In genomic region chr19:48244036-48244435, GRCm38 (mm10) we compare ENCODE assay signal across 36 mouse cellular contexts. TPM values are rescaled to one million over a fixed set of nuclear protein-coding genes. Genes with fewer than 3 reads are reported as not detected.
"Had no signal": no experiment of that assay in that cellular context is flagged by ENCODE, and none has a peak within 500 bp of the region (broad histone marks: within the 10 kb centered on the region; RNA-seq: fewer than 3 reads in every experiment).

No protein-coding gene starts in this region.

- H3K27ac ChIP-seq: heart, embryonic 10.5 days; heart, embryonic 13.5 days; heart, embryonic 15.5 days; hindbrain, embryonic 10.5 days; hindbrain, embryonic 12.5 days; hindbrain, embryonic 13.5 days; hindbrain, embryonic 14.5 days; hindbrain, embryonic 15.5 days; hindbrain, postnatal 0 days; intestine, embryonic 15.5 days; kidney, embryonic 15.5 days; kidney, postnatal 0 days; layer of hippocampus, adult 2 months had no signal

- H3K4me3 ChIP-seq: heart, embryonic 10.5 days; heart, embryonic 12.5 days; heart, embryonic 13.5 days; heart, embryonic 15.5 days; hindbrain, embryonic 10.5 days; hindbrain, embryonic 12.5 days; hindbrain, embryonic 13.5 days; hindbrain, embryonic 15.5 days; intestine, embryonic 15.5 days; kidney, embryonic 15.5 days; layer of hippocampus, adult 2 months had no signal

- H3K9ac ChIP-seq: heart, embryonic 12.5 days; heart, embryonic 13.5 days; heart, embryonic 15.5 days; hindbrain, embryonic 12.5 days; hindbrain, embryonic 13.5 days; hindbrain, embryonic 14.5 days; hindbrain, embryonic 15.5 days; intestine, embryonic 15.5 days; kidney, embryonic 15.5 days had no signal

- DNase-seq: heart, postnatal 14 days; heart, postnatal 36 days; heart, postnatal 4 days; kidney, adult 11 months; kidney, adult 18-20 months; kidney, adult 2 months; kidney, adult 8-10 months; kidney, adult 9 months; kidney, postnatal 10 days; kidney, postnatal 14 days; kidney, postnatal 25 days; kidney, postnatal 36 days; kidney, postnatal 4 days; layer of hippocampus, adult 9-11 months; layer of hippocampus, postnatal 36 days had no signal

- H3K4me2 ChIP-seq: heart, embryonic 11.5 days; heart, embryonic 12.5 days; heart, embryonic 13.5 days; heart, embryonic 15.5 days; hindbrain, embryonic 12.5 days; hindbrain, embryonic 13.5 days; hindbrain, embryonic 14.5 days; hindbrain, embryonic 15.5 days; intestine, embryonic 15.5 days; kidney, embryonic 15.5 days had no signal

- H3K27me3 ChIP-seq: heart, embryonic 12.5 days; heart, embryonic 13.5 days; heart, embryonic 15.5 days; hindbrain, embryonic 15.5 days; intestine, embryonic 15.5 days; kidney, embryonic 15.5 days had no signal

- H3K9me3 ChIP-seq: heart, embryonic 10.5 days; heart, embryonic 12.5 days; heart, embryonic 13.5 days; heart, embryonic 15.5 days; hindbrain, embryonic 10.5 days; hindbrain, embryonic 12.5 days; hindbrain, embryonic 13.5 days; hindbrain, embryonic 15.5 days; intestine, embryonic 15.5 days; kidney, embryonic 15.5 days had no signal

- H3K36me3 ChIP-seq: heart, embryonic 10.5 days; heart, embryonic 12.5 days; heart, embryonic 13.5 days; heart, embryonic 15.5 days; hindbrain, embryonic 10.5 days; hindbrain, embryonic 12.5 days; hindbrain, embryonic 13.5 days; hindbrain, embryonic 15.5 days; intestine, embryonic 15.5 days; kidney, embryonic 15.5 days had no signal

- ATAC-seq: hindbrain, embryonic 16.5 days; hindbrain, postnatal 0 days; inflammation-experienced regulatory T-cells, adult 6 months; intestine, embryonic 15.5 days; intestine, embryonic 16.5 days; intestine, postnatal 0 days had no signal

- H3K4me1 ChIP-seq: heart, embryonic 10.5 days; heart, embryonic 12.5 days; heart, embryonic 13.5 days; heart, embryonic 15.5 days; hindbrain, embryonic 15.5 days; intestine, embryonic 15.5 days; kidney, embryonic 15.5 days had no signal

RNA-seq across cellular contexts. Expression of gene Sorcs3, which starts 38.2 kb away (rescaled TPM):
- total RNA-seq: heart, postnatal 25 days; heart, postnatal 36 days; hematopoietic stem cell, adult 5-6 weeks had no signal
